In genomic region chr13:113034950-113035421, GRCm38 (mm10) we compare ENCODE assay signal across 8 mouse cellular contexts. TPM values are rescaled to one million over a fixed set of nuclear protein-coding genes. Genes with fewer than 3 reads are reported as not detected.
DNase-seq lines count a peak whose midpoint lies in the region; ATAC-seq lines count a peak whose summit lies in the region.

TSS of gene Cdc20b (plus strand) at chr13:113035111.

- peak; percentile 77 for DNase-seq in Muller cell, postnatal 12 days (ENCODE audit: inconsistent ontology term)
- peak; percentile 68 for DNase-seq in c-Kit-positive CD71-positive TER-119-positive erythroid progenitor cells, embryonic 14.5 days (ENCODE audit: low spot score)
- DNase-seq in forebrain, embryonic 14.5 days (ENCODE audit: low spot score), result peak; percentile 56
- peak; percentile 58 for DNase-seq in hindbrain, embryonic 10.5 days (ENCODE audit: low spot score)
- DNase-seq in limb, embryonic 10.5 days (ENCODE audit: low spot score), result peak; percentile 62
- DNase-seq in mesoderm, embryonic 11.5 days (ENCODE audit: low read depth, low spot score), result peak; percentile 44
- DNase-seq in right cerebral cortex, postnatal 25 days, result peak; percentile 35
- no peak for DNase-seq in yolk sac, embryonic 10.5 days (ENCODE audit: low spot score)

- peak within 1 kb of the TSS; percentile 52 for H3K9ac ChIP-seq in forebrain, embryonic 14.5 days (ENCODE audit: low read length)

- peak within 1 kb of the TSS; percentile 38 for H3K4me3 ChIP-seq in forebrain, embryonic 14.5 days (ENCODE audit: low read depth, low read length)
- peak within 1 kb of the TSS; percentile 65 for H3K4me3 ChIP-seq in hindbrain, embryonic 10.5 days
- H3K4me3 ChIP-seq in limb, embryonic 10.5 days, result peak within 1 kb of the TSS; percentile 66

- ATAC-seq in forebrain, embryonic 14.5 days, result peak; percentile 30

- H3K27me3 ChIP-seq in forebrain, embryonic 14.5 days (replicated peaks; ENCODE audit: control insufficient read depth, insufficient read depth, low read length), result peaks cover 26% of the 10 kb centered on the region
- peaks cover 61% of the 10 kb centered on the region for H3K27me3 ChIP-seq in hindbrain, embryonic 10.5 days (ENCODE audit: insufficient read depth, poor library complexity, severe bottlenecking)
- peaks cover 44% of the 10 kb centered on the region for H3K27me3 ChIP-seq in limb, embryonic 10.5 days (ENCODE audit: low read depth, poor library complexity, severe bottlenecking)

- H3K9me3 ChIP-seq in forebrain, embryonic 14.5 days (replicated peaks; ENCODE audit: control insufficient read depth, low read length), result no peaks in the 10 kb centered on the region
- no peaks in the 10 kb centered on the region for H3K9me3 ChIP-seq in hindbrain, embryonic 10.5 days
- no peaks in the 10 kb centered on the region for H3K9me3 ChIP-seq in limb, embryonic 10.5 days (replicated peaks)

- WGBS in forebrain, embryonic 14.5 days, result 0% methylated on average over 46 of the region's 46 CpGs
- under 1% methylated on average over 46 of the region's 46 CpGs for WGBS in hindbrain, embryonic 10.5 days
- WGBS in limb, embryonic 10.5 days, result under 1% methylated on average over 46 of the region's 46 CpGs

- peaks cover 14% of the 10 kb centered on the region; the same call in 1 of the 2 replicates for H3K4me1 ChIP-seq in forebrain, embryonic 14.5 days (ENCODE audit: control insufficient read depth, insufficient read depth, low read length)
- H3K4me1 ChIP-seq in hindbrain, embryonic 10.5 days (replicated peaks), result peaks cover 33% of the 10 kb centered on the region
- H3K4me1 ChIP-seq in limb, embryonic 10.5 days, result peaks cover 34% of the 10 kb centered on the region

- H3K27ac ChIP-seq in forebrain, embryonic 14.5 days (ENCODE audit: low read depth, low read length), result no peak within 1 kb of the TSS
- H3K27ac ChIP-seq in hindbrain, embryonic 10.5 days, result peak within 1 kb of the TSS; percentile 67
- H3K27ac ChIP-seq in limb, embryonic 10.5 days, result 0 out of 2 replicates have a peak within 1 kb of the TSS, but pooled peaks have one; percentile 39

- no peaks in the 10 kb centered on the region for H3K36me3 ChIP-seq in forebrain, embryonic 14.5 days (ENCODE audit: control insufficient read depth, insufficient read depth, low read length)
- no peaks in the 10 kb centered on the region for H3K36me3 ChIP-seq in hindbrain, embryonic 10.5 days
- H3K36me3 ChIP-seq in limb, embryonic 10.5 days, result no peaks in the 10 kb centered on the region

- H3K4me2 ChIP-seq in forebrain, embryonic 14.5 days (ENCODE audit: low read length), result peak within 1 kb of the TSS; percentile 88

RNA-seq across cellular contexts. Expression of gene Cdc20b, which starts in this region (rescaled TPM):
- 0.43 and 0.71 TPM in 2 replicates for polyA plus RNA-seq in forebrain, embryonic 14.5 days (2014; fragmentation: Nextera tagmentation; extraction: Ambion mirVana)
- polyA plus RNA-seq in hindbrain, embryonic 10.5 days (2016; fragmentation: Nextera tagmentation; extraction: Ambion mirVana), result 1.7 and 1.9 TPM in 2 replicates
- polyA plus RNA-seq in limb, embryonic 10.5 days (2016; fragmentation: Nextera tagmentation; extraction: Ambion mirVana), result not detected in 2 replicates

Comparison
In these comparisons a context has a peak if more than half of its experiments do, and no peak if none do; other contexts are left out.
1. Peak in DNase-seq, ATAC-seq, H3K4me3 ChIP-seq, H3K9ac ChIP-seq and H3K4me2 ChIP-seq in forebrain, embryonic 14.5 days; RNA of the gene not detected or under 1 TPM.
2. Peak in DNase-seq, H3K4me3 ChIP-seq and H3K27ac ChIP-seq in limb, embryonic 10.5 days; RNA of the gene not detected or under 1 TPM.